Mouse (Mus musculus) olfactory bulb, adult 2 months (tissue): ENCODE data around the gene Dact3.

Source experiments
- CTCF ChIP-seq: fragments of 200-500 bp; IDR thresholded peaks from 2 replicates; pipeline ENCODE4 v1.5.1; 2012; ENCODE audit warnings: low read depth, mild to moderate bottlenecking, low read length, moderate library complexity; ENCODE audit not compliant: insufficient read depth
- POLR2A ChIP-seq: fragments of 200-500 bp; IDR thresholded peaks from 2 replicates; pipeline ENCODE4 v1.6.1; 2012; ENCODE audit warnings: mild to moderate bottlenecking, low read depth, low read length, moderate library complexity; ENCODE audit not compliant: insufficient read depth

- TF ChIP-seq CTCF = no peak
- no peak for TF ChIP-seq POLR2A
Measured at GRCm38 (mm10) chr7:16859902-16860651, 15.0 kb upstream of the Dact3 start.
